Mouse (Mus musculus) cortical plate, adult 2 months (tissue): ENCODE data around the gene Gm28053. TPM values are rescaled to one million over a fixed set of nuclear protein-coding genes. Genes with fewer than 3 reads are reported as not detected.

Experiments
- H3K27ac ChIP-seq: fragments of 200-500 bp; 2 replicates; pipeline ENCODE4 v1.5.1; 2012; ENCODE audit warnings: low read length, control low read depth, inconsistent platforms; ENCODE audit not compliant: insufficient read depth
- H3K4me1 ChIP-seq: fragments of 200-500 bp; 2 replicates; pipeline ENCODE4 v1.6.1; 2011; ENCODE audit warnings: low read length; ENCODE audit not compliant: control insufficient read depth, insufficient read depth
- H3K4me3 ChIP-seq: fragments of 200-500 bp; 2 replicates; pipeline ENCODE4 v1.5.1; 2011; ENCODE audit warnings: mild to moderate bottlenecking, low read length, control low read depth; ENCODE audit not compliant: insufficient read depth
- CTCF ChIP-seq: fragments of 200-500 bp; IDR thresholded peaks from 2 replicates; pipeline ENCODE4 v1.5.1; 2011; ENCODE audit warnings: mild to moderate bottlenecking, control low read depth, low read length; ENCODE audit not compliant: insufficient read depth; ENCODE audit errors: extremely low read depth
- POLR2A ChIP-seq: fragments of 200-500 bp; IDR thresholded peaks from 2 replicates; pipeline ENCODE4 v1.6.1; 2011; ENCODE audit warnings: mild to moderate bottlenecking, low read length, control low read depth; ENCODE audit not compliant: insufficient read depth; ENCODE audit errors: extremely low read depth
- polyA plus RNA-seq: library from polyadenylated mRNA; depleted of rRNA; stranded (reverse); fragments of >200 nt; gene quantifications from 2 replicates; pipeline ENCODE4 v1.2.3, GENCODE M21; 2012

Gene Gm28053
- polyA plus RNA-seq, 1 experiment = 1.0 TPM

DNA sequence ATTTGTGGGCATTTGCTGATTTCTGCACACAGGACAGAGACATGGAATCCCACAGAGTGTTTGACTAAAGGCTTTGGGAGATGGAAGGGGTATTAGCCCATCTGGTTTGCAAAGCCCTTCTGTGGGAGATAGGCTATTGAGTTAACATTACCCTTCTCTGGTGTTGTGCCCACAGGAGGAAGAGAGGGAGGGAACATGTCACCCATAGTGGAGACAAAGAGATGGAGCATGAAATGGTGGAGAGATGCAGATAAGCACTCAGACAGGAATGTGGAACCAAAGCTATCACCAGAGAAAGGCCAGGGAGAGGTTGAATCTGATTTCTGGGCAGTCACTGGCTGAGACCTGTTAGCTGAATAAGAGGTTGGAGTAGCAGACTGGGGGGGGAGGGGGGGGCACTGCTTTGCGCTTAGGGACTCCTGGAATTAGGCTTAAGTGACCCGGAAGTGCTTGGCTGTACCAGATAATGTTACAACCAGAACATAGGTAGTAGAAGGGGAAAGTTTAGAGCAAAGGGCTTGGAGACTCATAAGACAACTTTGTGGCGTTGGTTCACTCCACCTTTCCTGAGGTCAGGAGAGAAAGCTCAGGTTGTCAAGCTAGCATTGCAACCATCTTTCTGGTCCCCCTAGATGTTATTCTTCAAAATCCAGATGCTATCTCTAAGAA lies 22.2 kb downstream of the Gm28053 start:
- no peak for TF ChIP-seq POLR2A
- TF ChIP-seq CTCF = no peak
- Histone ChIP-seq H3K27ac (no peak overlapping the region), H3K4me1 (no peaks in the 10 kb centered on the region), H3K4me3 (no peak overlapping the region)

DNA sequence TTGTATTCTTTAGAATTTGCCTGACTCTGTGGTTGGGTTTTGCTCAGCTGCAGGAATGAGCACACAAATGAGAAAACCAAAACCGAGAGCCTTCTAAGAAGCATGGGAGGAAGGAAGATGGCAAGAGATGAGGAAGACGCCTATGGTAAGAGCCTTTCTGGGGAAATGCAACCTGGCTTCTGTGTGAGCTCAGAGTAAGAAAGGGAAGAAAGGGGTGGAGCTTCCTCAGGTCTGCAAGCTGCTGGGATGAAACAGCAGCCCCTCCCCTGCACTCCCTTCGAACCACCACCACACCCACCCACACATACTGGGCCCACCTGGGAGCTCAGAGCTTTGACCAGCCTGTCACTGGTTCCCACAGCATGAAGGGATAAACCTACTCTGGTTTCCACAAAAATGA lies 22.9 kb downstream of the Gm28053 start:
- Histone ChIP-seq H3K4me1 (no peaks in the 10 kb centered on the region), H3K4me3 (no peak overlapping the region), H3K27ac (no peak overlapping the region)
- TF ChIP-seq CTCF = no peak
- no peak for TF ChIP-seq POLR2A

DNA sequence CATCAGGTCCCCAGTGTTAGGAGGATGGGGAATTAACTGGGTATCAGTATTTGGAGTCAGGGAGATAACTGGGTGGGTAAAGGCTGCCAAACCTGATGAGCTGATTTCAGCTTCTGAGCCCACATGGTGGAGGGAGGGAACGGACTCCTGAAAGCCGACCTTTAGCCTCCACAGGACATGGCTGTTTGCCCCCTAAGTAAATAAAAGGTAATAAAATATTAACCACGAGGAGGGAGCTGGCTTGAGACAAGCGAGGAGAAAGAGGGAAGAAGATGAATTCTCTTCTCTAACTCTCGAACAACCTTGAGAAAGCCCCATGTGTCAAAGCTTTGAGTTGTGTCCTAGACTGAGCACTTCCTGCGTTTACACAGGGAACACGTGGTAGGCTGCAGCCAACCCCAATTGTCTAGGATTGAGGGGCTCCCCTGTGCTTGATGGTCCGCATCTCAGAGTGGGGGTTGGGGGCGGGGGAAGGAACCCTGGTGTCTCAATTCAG lies 23.4 kb downstream of the Gm28053 start:
- Histone ChIP-seq H3K27ac (no peak overlapping the region), H3K4me1 (no peaks in the 10 kb centered on the region), H3K4me3 (no peak overlapping the region)
- TF ChIP-seq CTCF = no peak
- TF ChIP-seq POLR2A = no peak

DNA sequence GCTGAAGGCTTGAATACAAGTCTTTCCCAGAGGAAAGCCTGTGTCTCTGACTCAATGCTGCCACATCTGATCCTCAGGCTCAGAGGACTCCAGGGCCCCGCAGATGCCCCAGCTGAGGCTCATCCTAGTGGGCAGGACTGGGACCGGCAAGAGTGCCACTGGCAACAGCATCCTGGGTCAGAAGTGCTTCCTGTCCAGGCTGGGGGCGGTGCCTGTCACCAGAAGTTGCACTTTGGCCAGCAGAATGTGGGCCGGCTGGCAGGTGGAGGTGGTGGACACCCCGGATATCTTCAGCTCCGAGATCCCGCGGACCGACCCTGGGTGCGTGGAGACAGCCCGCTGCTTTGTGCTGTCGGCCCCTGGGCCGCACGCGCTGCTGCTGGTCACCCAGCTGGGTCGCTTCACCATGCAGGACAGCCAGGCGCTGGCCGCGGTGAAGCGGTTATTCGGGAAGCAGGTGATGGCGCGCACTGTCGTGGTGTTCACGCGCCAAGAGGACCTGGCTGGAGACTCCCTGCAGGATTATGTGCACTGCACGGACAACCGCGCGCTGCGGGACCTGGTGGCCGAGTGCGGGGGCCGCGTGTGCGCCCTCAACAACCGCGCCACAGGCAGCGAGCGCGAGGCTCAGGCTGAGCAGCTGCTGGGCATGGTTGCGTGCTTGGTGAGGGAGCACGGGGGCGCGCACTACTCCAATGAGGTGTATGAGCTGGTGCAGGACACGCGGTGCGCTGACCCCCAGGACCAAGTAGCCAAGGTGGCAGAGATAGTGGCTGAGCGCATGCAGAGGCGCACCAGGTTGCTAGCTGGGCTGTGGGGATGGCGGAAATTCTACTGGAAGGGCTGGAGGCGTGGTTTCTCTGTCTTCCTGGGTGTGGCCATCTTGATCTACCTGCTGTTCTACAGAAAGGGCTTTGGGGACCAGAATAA lies 24.3 kb downstream of the Gm28053 start:
- Histone ChIP-seq H3K4me1 (no peaks in the 10 kb centered on the region), H3K4me3 (peak overlapping the region; percentile 39), H3K27ac (no peak overlapping the region)
- TF ChIP-seq POLR2A = 0 out of 2 replicates have a peak, but pooled peaks have one; percentile 34
- TF ChIP-seq CTCF = no peak

DNA sequence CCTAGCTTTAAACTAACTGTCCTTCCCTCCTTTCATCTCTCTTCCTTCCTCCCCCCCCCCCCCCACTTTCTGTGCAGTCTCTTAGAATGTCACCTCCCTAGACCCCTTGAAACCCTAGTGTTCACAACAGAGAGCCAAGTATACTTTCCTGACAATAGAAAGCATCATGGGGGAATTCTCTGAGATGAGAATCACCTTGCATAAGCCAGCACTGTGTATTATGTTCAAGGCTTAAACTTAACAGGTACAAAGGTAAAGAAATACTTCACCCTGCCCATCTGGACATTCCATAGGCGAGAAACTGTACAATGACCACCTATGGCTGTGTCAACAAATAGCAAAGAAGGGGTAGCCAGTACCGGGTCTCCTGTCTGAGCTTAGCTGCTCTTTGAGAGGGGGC lies 27.1 kb downstream of the Gm28053 start:
- H3K27ac ChIP-seq = no peak overlapping the region
- H3K4me3 ChIP-seq = no peak overlapping the region
- H3K4me1 ChIP-seq = no peaks in the 10 kb centered on the region
- TF ChIP-seq POLR2A = no peak
- TF ChIP-seq CTCF = no peak

DNA sequence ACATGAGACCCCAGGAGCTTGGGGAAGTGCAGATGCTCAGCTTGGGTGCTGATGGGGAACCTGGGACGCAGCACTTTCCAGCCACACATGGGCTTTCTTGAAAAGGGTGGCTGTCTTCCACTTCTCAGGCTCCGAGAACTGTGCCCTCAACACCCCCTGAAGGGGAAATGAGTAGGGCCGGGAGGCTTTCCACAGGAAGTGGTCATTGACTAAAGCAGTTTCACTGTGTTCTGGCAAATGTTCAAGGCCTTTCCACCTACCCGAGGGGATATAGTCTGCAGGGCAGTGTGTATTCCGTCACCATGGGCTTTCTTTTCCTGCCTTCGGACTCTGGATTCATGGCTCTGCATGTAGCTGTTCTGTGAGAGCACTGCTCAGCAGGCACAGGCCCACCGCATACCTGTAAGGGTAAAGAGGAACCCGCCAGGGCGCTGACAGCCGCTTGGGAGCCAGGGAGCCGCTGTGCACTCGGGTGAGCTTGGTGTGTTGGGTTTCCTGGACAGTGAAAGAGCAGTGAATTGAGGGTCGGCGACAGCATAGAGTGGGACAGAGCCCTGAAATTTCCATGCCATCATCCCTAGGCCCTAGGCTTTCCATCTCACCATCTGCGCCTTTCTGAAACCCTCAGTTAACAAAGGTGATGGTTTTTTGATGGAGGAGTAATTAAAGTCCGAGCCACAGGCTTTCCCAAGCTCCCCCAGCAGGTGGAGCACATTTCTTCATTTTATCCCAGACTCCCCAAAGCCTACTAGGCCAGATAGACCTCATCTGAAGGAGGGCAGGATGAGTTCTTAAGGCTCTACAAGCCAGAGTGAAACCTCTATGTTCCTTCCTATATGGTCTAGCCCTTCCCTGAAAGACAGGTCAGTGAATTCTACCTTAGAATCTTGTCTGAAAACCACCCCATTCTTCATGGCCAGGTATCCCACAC lies 27.8 kb downstream of the Gm28053 start, which contains the start of gene Gimap5:
Gene Gimap5, plus strand, starts transcription at position 239 of the 931 bp plus-strand sequence.
- TF ChIP-seq POLR2A (no peak), CTCF (peak; percentile 57)
- H3K27ac ChIP-seq = no peak within 1 kb of the TSS
- no peak within 1 kb of the TSS for H3K4me3 ChIP-seq
- no peaks in the 10 kb centered on the region for H3K4me1 ChIP-seq

DNA sequence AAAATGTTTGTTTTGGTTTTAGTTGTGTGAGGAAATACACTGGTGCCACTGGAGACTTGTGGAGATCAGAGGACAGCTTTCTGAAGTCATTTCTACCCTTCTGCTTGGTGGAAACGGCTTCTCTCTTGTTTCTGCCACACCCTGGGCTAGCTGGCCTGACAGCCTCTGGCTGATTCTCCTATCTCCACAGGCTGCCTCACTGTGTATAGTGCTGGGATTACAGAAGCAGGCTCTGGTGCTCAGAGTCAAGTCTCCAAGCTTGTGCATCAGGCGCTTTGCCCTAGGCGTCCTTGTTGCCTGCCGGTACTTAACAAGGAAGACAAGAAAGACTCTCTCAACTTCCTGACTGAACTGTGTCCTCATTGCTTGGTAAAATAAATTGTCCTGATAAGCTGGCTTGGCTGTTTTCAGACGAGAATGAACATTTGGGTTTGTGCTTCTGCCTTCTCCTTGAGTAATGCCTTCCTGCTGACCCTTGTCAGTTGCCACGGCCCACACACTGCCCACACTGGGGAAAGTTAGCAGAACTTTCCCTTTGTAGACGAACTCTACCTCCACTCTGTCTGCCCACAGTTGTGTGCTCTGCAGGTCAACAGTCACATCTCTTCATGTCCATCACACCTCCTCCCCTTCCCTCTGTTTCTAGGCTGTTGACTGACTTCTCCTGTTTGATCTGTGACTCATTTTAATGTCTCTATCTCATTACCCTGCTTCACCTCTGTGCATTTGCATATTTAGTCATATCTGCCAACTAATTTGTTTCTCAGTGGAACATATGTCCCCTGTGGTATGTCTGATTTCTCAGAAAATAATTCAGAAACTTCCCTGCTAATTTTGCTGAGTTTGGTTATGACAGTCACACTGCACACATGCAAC lies 28.9 kb downstream of the Gm28053 start:
- H3K27ac ChIP-seq = no peak overlapping the region
- H3K4me3 ChIP-seq = no peak overlapping the region
- TF ChIP-seq CTCF = no peak
- no peak for TF ChIP-seq POLR2A
- no peaks in the 10 kb centered on the region for H3K4me1 ChIP-seq

DNA sequence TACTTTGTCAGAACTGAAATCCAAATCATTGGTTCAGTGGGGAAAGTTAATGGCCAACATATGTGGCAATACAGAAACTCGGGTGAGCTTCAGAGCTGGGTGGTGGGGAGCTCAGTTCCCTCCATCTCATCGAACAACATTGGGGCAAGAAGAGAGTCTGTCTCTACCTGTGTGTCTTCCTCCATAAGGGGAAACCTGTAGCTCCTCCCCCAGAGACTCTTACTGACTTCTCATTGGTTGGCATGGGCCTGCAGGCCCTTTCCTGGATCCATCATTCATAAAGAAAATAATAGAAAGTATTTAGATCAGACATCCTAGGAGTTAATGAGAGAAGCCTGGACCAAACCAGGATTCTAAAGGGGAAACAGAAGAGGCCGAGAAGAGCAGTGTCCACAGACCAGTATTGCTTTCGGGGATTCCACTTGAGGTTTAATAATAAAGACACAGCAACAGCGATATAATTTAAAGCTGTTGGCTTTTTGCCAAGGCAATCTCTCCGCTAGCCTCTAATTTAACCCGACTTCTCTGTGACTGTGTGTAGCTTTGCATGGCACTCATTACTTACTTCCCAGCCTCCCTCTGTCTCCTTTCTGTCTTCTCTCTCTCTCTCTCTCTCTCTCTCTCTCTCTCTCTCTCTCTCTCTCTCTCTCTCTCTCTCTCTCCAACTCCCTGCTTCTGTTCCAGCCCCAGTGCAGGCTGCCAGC lies 45.3 kb downstream of the Gm28053 start:
- Histone ChIP-seq H3K27ac (no peak overlapping the region), H3K4me1 (no peaks in the 10 kb centered on the region), H3K4me3 (no peak overlapping the region)
- TF ChIP-seq POLR2A = no peak
- TF ChIP-seq CTCF = no peak
